Mouse (Mus musculus) Muller cell, postnatal 12 days (primary cell): ENCODE measurements at regions not wholly inside any gene's neighbourhood (a gene's known extent, or its start where the extent isn't known, plus 50 kb on each side); places are given as distances from the start of the nearest gene placed in this dataset.
A peak's percentile ranks its signal among the peaks of the same experiment; 100 is the strongest.

Source experiments
- DNase-seq: peaks from one replicate; pipeline ENCODE4 v3.0.0-alpha.2; 2015; ENCODE audit errors: inconsistent ontology term

GRCm38 (mm10) chr19:27564086-27564485, 134.5 kb upstream of the Pum3 start:
- no peak for DNase-seq

GRCm38 (mm10) chr19:27563592-27563991, 134.0 kb upstream of the Pum3 start:
- DNase-seq = peak; percentile 22

GRCm38 (mm10) chr19:27558199-27558598, 128.6 kb upstream of the Pum3 start:
- no peak for DNase-seq

- DNase-seq = no peak
Measured at GRCm38 (mm10) chr19:27556697-27557096, 127.1 kb upstream of the Pum3 start.

GRCm38 (mm10) chr19:27554841-27555240, 125.2 kb upstream of the Pum3 start:
- DNase-seq = no peak

- DNase-seq = no peak
Measured at GRCm38 (mm10) chr19:27553266-27553665, 123.6 kb upstream of the Pum3 start.

- no peak for DNase-seq
Measured at GRCm38 (mm10) chr19:27537746-27538145, 108.1 kb upstream of the Pum3 start.

- DNase-seq = no peak
Measured at GRCm38 (mm10) chr19:27537066-27537465, 107.4 kb upstream of the Pum3 start.

- no peak for DNase-seq
Measured at GRCm38 (mm10) chr19:27527940-27528558, 98.4 kb upstream of the Pum3 start.

- DNase-seq = no peak
Measured at GRCm38 (mm10) chr19:27519326-27520061, 89.9 kb upstream of the Pum3 start.

GRCm38 (mm10) chr19:27514267-27514666, 84.6 kb upstream of the Pum3 start:
- no peak for DNase-seq

GRCm38 (mm10) chr19:27513535-27513934, 83.9 kb upstream of the Pum3 start:
- no peak for DNase-seq

GRCm38 (mm10) chr19:27511340-27511739, 81.7 kb upstream of the Pum3 start:
- DNase-seq = no peak

- DNase-seq = peak; percentile 7
Measured at GRCm38 (mm10) chr19:27509956-27510639, 80.5 kb upstream of the Pum3 start.

- DNase-seq = no peak
Measured at GRCm38 (mm10) chr19:27498278-27498677, 68.7 kb upstream of the Pum3 start.

- no peak for DNase-seq
Measured at GRCm38 (mm10) chr19:27492468-27492867, 62.8 kb upstream of the Pum3 start.

- no peak for DNase-seq
Measured at GRCm38 (mm10) chr19:27491873-27492272, 62.2 kb upstream of the Pum3 start.

- peak; percentile 6 for DNase-seq
Measured at GRCm38 (mm10) chr19:27489053-27489452, 59.4 kb upstream of the Pum3 start.
